Mouse (Mus musculus): Measurements from ENCODE around the gene Gm16253.

DNA sequence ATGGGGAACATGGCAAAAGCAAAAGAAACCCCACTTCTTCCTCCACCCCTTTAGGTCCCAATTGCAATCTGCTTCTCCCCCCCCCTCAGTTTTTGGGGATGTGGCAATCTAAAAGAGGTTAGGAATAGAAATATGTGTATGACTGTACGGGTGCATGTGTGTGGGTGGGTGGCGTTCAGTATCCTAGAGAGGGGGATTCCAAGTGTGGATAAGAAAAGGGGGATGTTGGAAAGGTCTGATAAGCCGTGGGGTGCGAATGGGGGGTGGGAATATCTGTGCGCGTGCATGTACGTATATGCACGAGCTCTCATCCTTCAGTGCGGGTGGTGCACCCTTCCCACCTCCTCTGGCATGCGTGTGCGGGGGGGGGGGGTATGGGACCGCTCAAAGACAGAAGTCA lies 20.1 kb downstream of the Gm16253 start:
- TF ChIP-seq TAL1 (IDR thresholded peaks at IDR 0.05; ENCODE audit: low read length) (no peak), GATA1 (IDR thresholded peaks at IDR 0.05; ENCODE audit: low read length) (no peak)

Data from erythroblast, embryonic 14.5 days (primary cell).